Mouse (Mus musculus): ENCODE results near the gene Mettl7a1. TPM values are rescaled to one million over a fixed set of nuclear protein-coding genes. Genes with fewer than 3 reads are reported as not detected.
"Not testable (repeated sequence)": the region's sequence is repeated elsewhere in the genome, so short reads cannot be mapped to it uniquely, and the experiment has no call there.

The Mettl7a1 gene
- polyA plus RNA-seq, 1 experiment from 2014 or later: 3.4 TPM

DNA sequence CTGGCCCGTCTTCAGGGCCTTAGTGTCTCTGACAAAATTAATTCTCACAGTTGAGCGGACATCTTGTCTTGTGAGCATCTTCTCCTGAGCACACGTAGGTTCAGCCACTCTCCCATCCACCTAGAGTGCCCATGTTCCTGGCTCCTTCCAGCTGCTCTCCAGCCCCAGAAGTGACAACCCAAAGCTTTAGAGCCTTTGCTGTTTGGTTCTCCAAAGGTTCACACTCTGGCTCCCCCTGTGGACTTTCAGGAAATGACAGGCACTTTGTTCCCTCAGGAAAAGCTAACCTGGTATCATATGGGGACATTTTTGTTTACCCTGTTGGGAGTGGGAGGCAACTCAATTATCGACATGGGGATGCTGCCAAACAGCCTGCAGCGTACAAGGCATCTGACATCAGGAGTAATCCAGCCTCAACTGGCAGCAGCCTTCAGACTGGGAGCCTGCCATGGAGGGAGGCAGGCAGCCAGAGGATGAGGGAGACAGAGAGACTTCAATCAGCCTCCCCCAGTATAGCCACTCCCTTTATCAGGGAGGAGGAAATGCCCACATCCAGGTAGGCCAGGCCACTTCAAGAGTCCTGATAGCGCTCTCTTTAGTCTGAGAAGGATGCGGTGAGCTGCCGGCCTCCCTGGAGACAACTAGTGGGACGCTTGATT lies 74.0 kb downstream of the Mettl7a1 start:
- not testable (repeated sequence) for H3K36me3 ChIP-seq (ENCODE audit: control insufficient read depth, insufficient read depth, low read length); H3K4me3 ChIP-seq (ENCODE audit: low read depth, low read length); H3K27ac ChIP-seq (ENCODE audit: low read depth, low read length); H3K27me3 ChIP-seq (ENCODE audit: control insufficient read depth, insufficient read depth, low read length); DNase-seq (ENCODE audit: low spot score); H3K9me3 ChIP-seq (ENCODE audit: control insufficient read depth, low read length); H3K9ac ChIP-seq (ENCODE audit: low read depth, low read length); ATAC-seq (ENCODE audit: low FRiP score); H3K4me2 ChIP-seq (replicated peaks; ENCODE audit: low read depth, low read length); H3K4me1 ChIP-seq (replicated peaks; ENCODE audit: control insufficient read depth, insufficient read depth, low read length)
- 47% methylated on average over 2 of the region's 9 CpGs for WGBS

Other genes with a start within 250 kb of the Mettl7a1 start
- 27.7 and 35.5 TPM in 2 replicates for gene Atf1, start 76.3 kb upstream of the Mettl7a1 start, polyA plus RNA-seq (2014; fragmentation: Nextera tagmentation; extraction: Ambion mirVana)
- not detected in 2 replicates for gene Tmprss12, start 23.3 kb upstream of the Mettl7a1 start, polyA plus RNA-seq (2014; fragmentation: Nextera tagmentation; extraction: Ambion mirVana)
- gene Mettl7a3, start 30.8 kb downstream of the Mettl7a1 start, polyA plus RNA-seq (2014; fragmentation: Nextera tagmentation; extraction: Ambion mirVana): 0.08 and 0.19 TPM in 2 replicates
- gene Methig1, start 49.0 kb downstream of the Mettl7a1 start, polyA plus RNA-seq (2014; fragmentation: Nextera tagmentation; extraction: Ambion mirVana): 0.19 TPM in 1 of 2 replicates, not detected in the other
- gene Mettl7a2, start 49.1 kb downstream of the Mettl7a1 start, polyA plus RNA-seq (2014; fragmentation: Nextera tagmentation; extraction: Ambion mirVana): not detected in 2 replicates
- not detected in 2 replicates for gene Higd1c, start 60.4 kb downstream of the Mettl7a1 start, polyA plus RNA-seq (2014; fragmentation: Nextera tagmentation; extraction: Ambion mirVana)
- gene Gm5475, start 118.0 kb downstream of the Mettl7a1 start, polyA plus RNA-seq (2014; fragmentation: Nextera tagmentation; extraction: Ambion mirVana): not detected in 2 replicates
- gene Slc11a2, start 120.9 kb downstream of the Mettl7a1 start, polyA plus RNA-seq (2014; fragmentation: Nextera tagmentation; extraction: Ambion mirVana): 19.1 and 24.1 TPM in 2 replicates
- gene Letmd1, start 164.9 kb downstream of the Mettl7a1 start, polyA plus RNA-seq (2014; fragmentation: Nextera tagmentation; extraction: Ambion mirVana): 39.0 and 48.6 TPM in 2 replicates
- gene Csrnp2, start 191.3 kb downstream of the Mettl7a1 start, polyA plus RNA-seq (2014; fragmentation: Nextera tagmentation; extraction: Ambion mirVana): 21.8 and 26.1 TPM in 2 replicates
- gene Tfcp2, start 247.9 kb downstream of the Mettl7a1 start, polyA plus RNA-seq (2014; fragmentation: Nextera tagmentation; extraction: Ambion mirVana): 28.4 and 29.8 TPM in 2 replicates

All from hindbrain, embryonic 11.5 days (tissue).